Mouse (Mus musculus) adrenal gland, postnatal 14 days (tissue): ENCODE measurements around the gene Baz1a. TPM values are rescaled to one million over a fixed set of nuclear protein-coding genes. Genes with fewer than 3 reads are reported as not detected.
"Not testable (repeated sequence)": the region's sequence is repeated elsewhere in the genome, so short reads cannot be mapped to it uniquely, and the experiment has no call there.

Experiments used
- DNase-seq: peaks from one replicate; pipeline ENCODE4 v3.0.0; 2021; ENCODE audit warnings: mixed read lengths
- total RNA-seq: library from RNA; stranded (reverse); gene quantifications from 2 replicates; pipeline ENCODE4 v1.2.3, GENCODE M21; 2021

Baz1a gene
- total RNA-seq, 1 experiment from 2014 or later: 26.6 TPM

GRCm38 (mm10) chr12:55007361-55008008, 6.7 kb downstream of the Baz1a start:
- DNase-seq: no peak

DNA sequence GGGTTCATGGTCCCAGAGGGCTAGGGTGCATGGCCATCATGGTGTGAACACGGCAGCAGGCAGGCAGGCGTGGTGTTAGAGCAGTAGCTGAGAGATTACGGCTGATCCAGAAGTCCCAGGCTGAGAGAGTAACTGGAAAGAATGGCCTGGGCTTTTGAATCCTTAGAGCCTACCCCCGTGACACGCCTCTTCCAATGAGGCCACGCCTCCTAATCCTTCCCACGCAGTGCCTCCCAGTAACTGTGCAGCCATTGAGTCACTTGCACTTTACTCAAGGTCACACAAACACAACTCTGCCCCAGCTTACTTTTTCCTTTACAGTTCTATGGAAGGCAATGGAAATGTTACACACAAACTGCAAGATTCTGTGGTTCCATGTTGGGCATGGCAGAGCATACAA, 8.1 kb downstream of the Baz1a start:
- no peak for DNase-seq

GRCm38 (mm10) chr12:55004396-55004795, 9.8 kb downstream of the Baz1a start:
- no peak for DNase-seq

DNA sequence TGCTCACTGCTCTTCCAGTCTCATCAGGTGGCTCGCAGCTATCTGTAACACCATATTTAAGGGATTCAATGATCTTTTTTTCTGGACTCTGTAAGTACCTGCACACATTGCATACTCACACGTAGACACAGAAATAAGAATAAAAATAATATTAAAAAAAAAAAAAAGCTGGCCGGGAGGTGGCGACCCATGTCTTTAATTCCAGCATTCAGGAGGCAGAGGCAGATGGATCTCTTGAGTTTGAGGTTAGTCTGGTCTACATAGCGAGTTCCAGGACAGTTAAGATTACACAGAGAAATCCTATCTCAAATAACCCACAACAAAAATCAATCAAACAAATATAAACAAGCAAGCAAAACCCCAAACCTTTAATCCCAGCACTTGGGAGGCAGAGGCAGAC, 10.3 kb downstream of the Baz1a start:
- no peak for DNase-seq

DNA sequence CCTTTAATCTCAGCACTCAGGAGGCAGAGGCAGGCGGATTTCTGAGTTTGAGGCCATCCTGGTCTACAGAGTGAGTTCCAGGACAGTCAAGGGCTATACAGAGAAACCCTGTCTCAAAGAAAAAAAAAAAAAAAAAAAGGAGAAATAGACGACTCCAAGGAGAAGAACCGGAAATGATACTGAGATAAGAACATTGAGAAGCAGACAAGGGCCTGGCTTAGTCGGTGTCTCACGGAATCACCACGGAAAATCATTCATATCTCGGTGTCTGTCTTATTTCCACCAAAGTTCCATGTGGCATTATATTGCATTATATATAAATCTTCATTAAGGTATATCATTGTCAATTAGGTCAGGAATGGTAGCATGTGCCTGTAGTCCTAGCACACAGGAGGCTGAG, 11.6 kb downstream of the Baz1a start:
- DNase-seq: not testable (repeated sequence)

DNA sequence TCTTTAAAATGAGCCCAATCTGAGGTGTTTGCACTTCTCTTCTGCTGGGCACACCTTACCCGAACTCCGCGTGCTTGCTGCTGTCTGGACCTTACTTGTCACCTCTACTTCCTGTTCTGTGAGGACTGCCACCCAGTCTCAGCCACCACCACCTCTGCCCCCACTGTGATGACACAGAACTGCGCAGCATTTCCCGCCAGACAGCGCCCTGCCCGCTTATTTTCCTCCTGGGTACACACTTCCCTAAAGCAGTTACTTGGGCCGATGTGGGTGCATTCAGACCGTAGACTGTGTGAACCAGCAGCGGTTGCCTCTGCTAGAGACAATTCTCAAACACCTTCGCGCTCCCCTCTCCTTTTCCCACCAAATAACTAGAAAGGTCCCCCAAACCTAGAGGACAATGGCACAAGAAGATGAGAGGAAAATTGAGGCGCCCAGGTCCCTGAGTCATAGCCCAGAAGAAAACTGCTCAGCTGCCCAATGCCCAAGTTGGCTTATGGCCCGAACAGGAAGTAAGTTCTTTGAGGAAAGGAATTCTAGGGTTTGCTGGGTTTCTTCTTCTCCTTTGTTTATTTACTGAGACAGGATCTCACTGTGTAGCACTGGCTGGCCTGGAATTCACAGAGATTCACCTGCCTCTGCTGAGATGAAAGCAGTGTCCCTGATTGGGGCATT, 15.0 kb downstream of the Baz1a start:
- DNase-seq: peak; percentile 46

DNA sequence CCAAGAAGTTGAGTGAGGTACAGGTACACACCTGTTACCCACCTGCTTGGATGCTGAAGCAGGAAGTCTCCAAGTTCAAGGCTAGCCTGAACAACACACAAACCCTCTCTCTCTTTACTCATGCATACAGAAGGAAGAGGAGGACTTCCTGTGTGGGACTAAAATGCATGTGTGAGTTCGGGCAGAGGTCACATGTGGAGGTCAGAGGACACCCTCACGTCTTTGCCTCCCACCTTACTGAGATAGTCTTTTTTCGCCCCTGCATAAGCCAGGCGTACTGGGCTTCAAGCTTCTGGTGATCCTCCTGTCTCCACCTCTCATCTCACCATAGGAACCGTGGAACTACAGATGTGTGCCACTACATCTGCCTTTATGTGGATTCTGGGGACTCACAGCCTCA, 15.7 kb downstream of the Baz1a start:
- no peak for DNase-seq

DNA sequence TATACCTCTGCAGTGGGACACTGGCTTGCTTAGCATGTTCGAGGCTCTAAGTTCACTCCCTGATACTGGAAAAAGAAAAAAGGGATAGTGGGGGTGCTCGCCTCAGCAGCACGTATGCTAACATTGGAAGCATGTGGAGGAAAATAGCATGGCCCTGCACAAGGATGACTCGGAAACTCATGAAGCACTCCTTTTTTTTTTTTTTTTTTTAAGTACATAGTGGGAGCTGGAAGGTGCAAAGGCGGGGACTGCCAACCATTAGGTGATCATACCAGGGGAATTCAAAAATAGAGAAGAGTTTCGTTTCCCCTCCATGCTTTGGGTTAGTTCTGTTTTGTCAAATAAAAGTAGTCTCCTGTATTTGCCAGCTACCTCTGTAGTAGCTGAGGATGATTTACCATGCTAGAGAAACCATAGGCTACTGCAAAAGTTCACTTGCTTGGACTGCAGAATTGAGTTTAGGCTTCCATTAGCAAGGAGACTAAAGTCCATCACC, 17.1 kb downstream of the Baz1a start:
- no peak for DNase-seq

GRCm38 (mm10) chr12:54995965-54996364, 18.2 kb downstream of the Baz1a start:
- DNase-seq: no peak

DNA sequence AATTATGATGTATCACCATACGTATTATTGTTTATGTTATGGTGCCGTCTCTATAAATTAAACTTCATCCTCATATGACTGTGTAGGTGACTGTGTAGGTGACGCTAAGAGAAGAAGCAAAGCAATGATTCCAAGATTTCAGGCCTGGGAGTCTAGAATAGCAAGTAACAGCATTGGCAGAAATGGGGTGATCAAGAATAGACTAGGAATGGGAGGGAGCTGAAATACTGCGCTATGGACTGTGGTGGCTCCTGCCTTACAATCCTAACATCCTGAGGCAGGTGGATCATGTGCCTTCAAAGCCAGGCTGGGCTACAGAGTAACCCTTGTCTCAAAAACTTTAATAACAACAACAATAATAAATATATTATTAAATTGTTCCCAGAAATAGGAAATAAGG, 19.7 kb downstream of the Baz1a start:
- no peak for DNase-seq

- DNase-seq: no peak
Measured at GRCm38 (mm10) chr12:54994068-54994386, 20.1 kb downstream of the Baz1a start.

DNA sequence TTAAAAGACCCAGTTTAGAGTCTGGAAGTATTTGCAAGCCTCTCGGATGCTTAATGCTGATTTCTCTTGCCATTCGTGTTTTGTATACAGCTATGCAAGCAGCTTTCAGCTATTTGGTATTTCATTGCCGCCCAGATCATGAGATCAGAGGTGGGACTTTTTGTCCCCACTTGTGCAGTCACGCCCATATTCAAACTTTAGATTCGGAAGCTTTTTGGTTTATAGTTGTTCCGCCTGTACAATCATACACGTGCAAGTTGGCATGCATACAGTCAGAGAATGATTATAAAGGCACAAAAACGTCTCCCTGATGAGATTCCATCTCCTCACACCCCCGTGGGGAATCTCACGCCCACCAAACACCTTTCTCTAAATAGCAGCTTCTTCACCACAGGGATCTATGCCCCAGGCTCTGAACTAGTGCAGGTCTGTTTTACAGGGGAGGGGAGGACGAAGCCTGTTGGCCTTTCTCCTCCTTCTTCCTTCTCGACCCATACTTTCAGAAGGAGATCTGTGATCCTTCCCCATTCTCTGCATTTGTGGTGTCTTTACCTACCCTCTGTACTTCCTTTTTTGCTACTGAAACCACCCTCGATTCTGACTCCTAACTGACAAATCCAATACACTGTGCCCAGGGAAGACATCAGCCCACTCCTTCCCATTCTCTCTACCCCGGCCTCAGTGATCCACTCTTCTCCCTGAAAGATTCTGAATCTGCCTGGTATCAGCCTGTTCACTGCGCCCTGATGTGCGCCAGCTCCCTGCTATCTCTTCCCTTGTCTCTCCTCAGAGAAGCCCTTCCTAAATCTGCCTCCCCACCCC, 20.7 kb downstream of the Baz1a start:
- no peak for DNase-seq

DNA sequence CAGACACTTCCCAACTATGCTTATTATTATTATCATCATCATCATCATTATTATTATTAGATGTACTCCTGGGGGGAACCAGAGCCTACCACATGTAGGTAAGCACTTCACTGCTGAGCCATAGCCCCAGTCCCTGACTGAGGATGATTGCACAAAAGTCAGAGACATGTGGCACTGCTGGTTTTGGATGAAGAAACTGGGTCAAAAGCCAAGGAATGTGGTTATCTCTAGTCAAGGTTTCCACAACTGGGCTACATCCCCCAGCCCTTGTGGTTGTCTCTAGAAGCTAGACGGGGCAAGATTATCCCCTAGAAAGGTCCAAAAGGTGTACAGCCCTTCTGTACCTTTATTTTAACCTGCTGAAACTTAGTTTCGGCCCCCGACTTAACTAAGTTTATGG, 21.3 kb downstream of the Baz1a start:
- DNase-seq: peak; percentile 31

- DNase-seq: no peak
Measured at GRCm38 (mm10) chr12:54988323-54988850, 25.8 kb downstream of the Baz1a start.

DNA sequence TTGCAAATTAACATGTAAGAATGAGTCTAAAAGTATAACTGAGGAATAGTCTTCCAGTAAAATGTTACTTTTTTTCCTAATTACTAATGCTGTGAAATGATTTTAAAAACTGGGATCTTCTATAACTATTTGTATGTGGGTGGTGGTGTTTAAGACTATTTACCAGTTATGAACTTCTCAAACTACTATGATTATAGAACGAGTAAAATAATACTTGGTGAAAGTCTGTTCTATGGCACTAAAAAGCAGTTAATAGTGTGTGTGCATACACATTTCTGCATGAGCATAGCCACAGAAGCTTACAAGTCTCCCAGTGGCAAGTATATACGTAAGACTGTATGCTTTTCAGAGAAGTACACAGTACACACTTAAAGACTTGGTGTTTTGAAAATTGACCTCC, 27.0 kb downstream of the Baz1a start:
- no peak for DNase-seq

GRCm38 (mm10) chr12:54986052-54986717, 28.0 kb downstream of the Baz1a start, which contains the start of gene Gm20403:
Gene Gm20403, minus strand, starts transcription at chr12:54986529.
- peak; percentile 79 for DNase-seq

DNA sequence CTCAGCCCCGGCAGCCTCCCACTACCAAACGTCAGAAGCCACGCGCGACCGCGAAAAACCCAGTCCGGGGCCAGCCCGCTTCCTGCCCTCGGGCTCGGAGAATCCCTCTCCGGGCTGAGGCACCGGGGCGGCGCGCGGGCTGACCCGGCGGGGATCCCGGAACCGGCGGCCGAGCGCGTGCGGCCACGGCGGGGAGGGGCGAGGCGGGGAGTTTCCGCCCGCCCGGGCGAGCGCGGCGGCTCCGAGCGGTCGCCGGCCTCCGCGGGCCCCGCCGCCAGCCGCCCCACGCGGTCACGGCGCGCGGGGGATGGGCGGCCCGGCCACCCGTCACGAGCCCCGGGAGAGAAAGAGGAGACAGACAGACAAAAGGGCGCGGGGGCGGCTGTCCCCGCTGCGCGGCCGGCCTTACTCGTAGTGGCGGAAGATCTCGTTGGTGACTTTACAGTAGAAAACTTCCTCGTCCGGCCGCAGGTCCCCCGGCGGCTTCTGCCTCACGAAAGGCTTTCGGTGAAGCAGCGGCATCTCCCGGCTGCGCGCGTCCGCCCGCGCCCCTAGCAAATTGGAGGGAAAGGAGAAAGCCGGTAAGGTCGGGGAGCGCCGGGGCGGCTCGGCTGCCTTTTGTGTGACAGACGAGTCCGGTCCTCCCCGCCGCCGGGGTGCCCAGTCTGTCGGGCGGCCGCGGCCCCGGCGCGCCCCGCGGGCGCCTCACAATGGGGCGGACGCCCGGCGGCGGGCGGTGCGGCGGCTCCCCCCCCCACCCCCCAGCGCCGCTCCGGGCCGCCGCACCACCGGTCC, 28.7 kb downstream of the Baz1a start:
- DNase-seq: peak; percentile 78

DNA sequence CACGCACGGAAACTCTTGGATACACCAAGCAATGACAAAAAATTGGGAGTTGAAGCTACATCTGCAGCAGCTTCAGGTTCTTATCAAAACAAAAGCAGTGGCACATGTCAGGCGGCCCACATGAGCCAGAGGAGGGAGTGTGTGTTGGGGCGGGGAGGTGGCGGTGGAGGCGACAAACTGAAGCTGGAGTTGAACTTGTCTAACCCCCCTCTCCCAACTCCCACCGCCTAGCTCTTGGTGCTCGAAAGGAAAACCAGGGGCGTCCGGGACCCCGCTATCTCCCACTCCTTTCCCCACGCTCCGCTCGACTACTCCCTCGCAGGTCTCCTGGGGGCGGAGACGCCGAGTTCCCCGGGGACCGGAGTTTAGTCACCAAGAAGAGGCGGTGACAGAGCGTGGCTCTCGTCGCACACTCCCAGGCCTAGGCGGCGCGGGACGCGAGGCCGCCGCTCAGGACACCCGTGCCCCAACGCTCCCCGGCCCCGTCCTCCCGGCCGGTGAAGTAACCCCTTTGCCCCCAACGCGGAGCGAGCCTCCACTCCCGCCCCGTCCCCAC, 29.4 kb downstream of the Baz1a start:
- peak; percentile 91 for DNase-seq

GRCm38 (mm10) chr12:54982935-54983715, 31.0 kb downstream of the Baz1a start:
- no peak for DNase-seq

GRCm38 (mm10) chr12:54981962-54982361, 32.2 kb downstream of the Baz1a start:
- no peak for DNase-seq
